Mouse (Mus musculus): ENCODE results near the gene Irak2.

DNA sequence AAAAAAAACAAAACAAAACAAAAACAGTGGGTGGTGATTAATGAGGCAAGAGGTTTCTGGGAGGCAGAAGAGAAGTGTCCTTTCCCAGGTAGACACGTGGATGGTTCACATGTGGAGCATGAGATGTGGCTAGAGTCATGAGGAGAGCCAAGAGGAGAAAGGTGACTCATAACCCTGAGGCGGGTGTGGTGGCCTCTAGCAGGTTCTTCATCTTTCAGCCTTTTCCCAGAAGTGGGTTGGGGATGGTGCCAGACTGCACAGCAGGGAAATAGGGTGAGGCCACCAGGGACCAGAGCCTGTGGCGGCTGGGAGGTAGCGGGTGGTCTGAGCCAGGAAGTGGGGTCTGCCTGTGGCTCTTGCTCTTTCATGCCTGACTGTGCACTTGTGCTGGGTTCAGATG lies 37.0 kb downstream of the Irak2 start:
- no peak for TF ChIP-seq POLR2A (IDR thresholded peaks at IDR 0.05; ENCODE audit: borderline replicate concordance, control insufficient read depth, low read depth, low read length)
- no peak for TF ChIP-seq CTCF (IDR thresholded peaks at IDR 0.05; ENCODE audit: control insufficient read depth, insufficient read depth, low read length)
